Comparison of ENCODE assay signal across 28 mouse cellular contexts in genomic region chr3:152919101-152919500, GRCm38 (mm10).
A peak's percentile ranks its signal among the peaks of the same experiment; 100 is the strongest.
DNase-seq lines count a peak whose midpoint lies in the region; TF ChIP-seq lines count a peak whose summit lies in the region.
"Had no signal": no experiment of that assay in that cellular context is flagged by ENCODE, and none has a peak within 500 bp of the region (broad histone marks: within the 10 kb centered on the region; RNA-seq: fewer than 3 reads in every experiment).

No protein-coding gene starts in this region.

- H3K36me3 ChIP-seq in thymus, adult 2 months (ENCODE audit: control insufficient read depth, insufficient read depth, low read length) = no peaks in the 10 kb centered on the region
- H3K36me3 ChIP-seq: embryonic facial prominence, embryonic 13.5 days; forebrain, embryonic 10.5 days; hindbrain, embryonic 10.5 days; hindbrain, embryonic 15.5 days; intestine, embryonic 15.5 days; limb, embryonic 12.5 days; liver, embryonic 15.5 days; midbrain, embryonic 10.5 days had no signal

- intact Hi-C loops in left cerebral cortex, postnatal 4 days (cut with DNase I) = no loop called here

- peaks cover 13% of the 10 kb centered on the region for H3K4me1 ChIP-seq in thymus, adult 2 months (replicated peaks; ENCODE audit: control insufficient read depth, insufficient read depth, low read length)
- H3K4me1 ChIP-seq: hindbrain, embryonic 10.5 days; intestine, embryonic 15.5 days; liver, embryonic 15.5 days; midbrain, embryonic 10.5 days had no signal

- no peak overlapping the region for H3K27ac ChIP-seq in thymus, adult 2 months (ENCODE audit: control insufficient read depth, insufficient read depth, low read length)
- H3K27ac ChIP-seq: embryonic facial prominence, embryonic 13.5 days; forebrain, embryonic 10.5 days; gastrocnemius, adult 2 months; hindbrain, embryonic 10.5 days; hindbrain, embryonic 15.5 days; intestine, embryonic 15.5 days; kidney, postnatal 0 days; limb, embryonic 12.5 days; liver, embryonic 15.5 days; midbrain, embryonic 10.5 days had no signal

- no peaks in the 10 kb centered on the region for H3K27me3 ChIP-seq in thymus, adult 2 months (ENCODE audit: control insufficient read depth, insufficient read depth, low read length)
- H3K27me3 ChIP-seq: embryonic facial prominence, embryonic 13.5 days; hindbrain, embryonic 15.5 days; intestine, embryonic 15.5 days; limb, embryonic 12.5 days; liver, embryonic 15.5 days had no signal

- peak; percentile 39; the same call in 1 of the 2 replicates for TF ChIP-seq CTCF in thymus, adult 2 months (IDR thresholded peaks at IDR 0.05; ENCODE audit: borderline replicate concordance, control insufficient read depth, extremely low read depth, insufficient read depth, low read length, poor library complexity)

- TF ChIP-seq POLR2A in thymus, adult 2 months (IDR thresholded peaks at IDR 0.05; ENCODE audit: control insufficient read depth, extremely low read depth, insufficient read depth, low read length, poor library complexity) = no peak

- no peak overlapping the region for H3K4me3 ChIP-seq in thymus, adult 2 months (ENCODE audit: control insufficient read depth, insufficient read depth, low read length)
- H3K4me3 ChIP-seq: embryonic facial prominence, embryonic 13.5 days; forebrain, embryonic 10.5 days; gastrocnemius, adult 2 months; hindbrain, embryonic 10.5 days; hindbrain, embryonic 15.5 days; intestine, embryonic 15.5 days; limb, embryonic 12.5 days; liver, embryonic 15.5 days; midbrain, embryonic 10.5 days had no signal

- WGBS in thymus, adult 2 months = 56% methylated on average over 10 of the region's 10 CpGs

- DNase-seq in thymus, adult 2 months = no peak
- DNase-seq in thymus, adult 18-20 months = no peak
- peak; percentile 65 for DNase-seq in induced T-regulatory cell, adult 2 months (ENCODE audit: low read depth)
- DNase-seq in thymus, postnatal 14 days = peak; percentile 55
- DNase-seq in left cerebral cortex, postnatal 4 days = no peak
- DNase-seq in heart, adult 11 months = no peak
- no peak for DNase-seq in heart, adult 9 months (ENCODE audit: low spot score in 2 of 2)
- DNase-seq: adrenal gland, postnatal 25 days; cerebellum, adult 11-12 months; cerebellum, adult 9-11 months; gastrocnemius, adult 2 months; heart, postnatal 14 days; kidney, adult 2 months; kidney, postnatal 4 days; layer of hippocampus, adult 9-11 months; lung, embryonic 14.5 days; lung, postnatal 14 days; right cerebral cortex, postnatal 25 days; spleen, adult 18-20 months had no signal

Comparison
In these comparisons a context has a peak if more than half of its experiments do, and no peak if none do; other contexts are left out.
1. DNase-seq: peak in induced T-regulatory cell, adult 2 months (single experiment) and thymus, postnatal 14 days (single experiment); none in thymus, adult 2 months (single experiment), thymus, adult 18-20 months (0 of 2), left cerebral cortex, postnatal 4 days (single experiment), heart, adult 11 months (single experiment) and heart, adult 9 months (0 of 2).